Mouse (Mus musculus) embryonic fibroblast, embryonic 13.5 days (primary cell): ENCODE data around the gene Acot6.

Experiments
- CTCF ChIP-seq: IDR thresholded peaks from 2 replicates; pipeline ENCODE4 v1.5.1; 2011; ENCODE audit warnings: mild to moderate bottlenecking, control low read depth, low read length, moderate library complexity, borderline replicate concordance; ENCODE audit not compliant: insufficient read depth
- POLR2A ChIP-seq: IDR thresholded peaks from 2 replicates; pipeline ENCODE4 v1.6.1; 2011; ENCODE audit warnings: low read depth, mild to moderate bottlenecking, control low read depth, low read length, moderate library complexity

DNA sequence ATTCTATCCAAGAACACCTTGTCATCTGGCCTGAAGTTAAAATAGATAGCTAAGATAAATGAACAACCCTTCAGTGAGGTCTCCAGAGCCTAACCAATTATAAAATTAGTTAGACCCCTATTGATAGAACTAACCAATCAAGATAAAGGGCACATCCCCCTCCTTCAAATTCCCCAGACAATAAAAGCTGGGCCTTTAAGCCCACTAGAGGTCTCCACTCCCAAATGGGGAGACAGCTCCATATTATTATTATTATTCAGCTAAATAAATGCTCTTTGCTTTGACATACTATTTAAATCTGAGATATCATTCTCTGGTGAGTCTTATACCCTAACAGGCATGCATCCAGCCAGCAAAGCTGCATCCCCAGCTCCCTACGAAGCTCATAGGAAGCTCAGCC lies 9.5 kb downstream of the Acot6 start:
- TF ChIP-seq CTCF (no peak), POLR2A (no peak)
